ENCODE assay signal across 30 mouse cellular contexts in genomic region chr7:67768125-67768524, GRCm38 (mm10). TPM values are rescaled to one million over a fixed set of nuclear protein-coding genes. Genes with fewer than 3 reads are reported as not detected.
DNase-seq lines count a peak whose midpoint lies in the region; ATAC-seq and TF ChIP-seq lines count a peak whose summit lies in the region.
"Had no signal": no experiment of that assay in that cellular context is flagged by ENCODE, and none has a peak within 500 bp of the region (broad histone marks: within the 10 kb centered on the region; RNA-seq: fewer than 3 reads in every experiment).

No protein-coding gene starts in this region.

- no peak overlapping the region for H3K4me2 ChIP-seq in lung, embryonic 14.5 days
- no peak overlapping the region for H3K4me2 ChIP-seq in heart, embryonic 11.5 days
- H3K4me2 ChIP-seq: embryonic facial prominence, embryonic 15.5 days; forebrain, embryonic 12.5 days; heart, embryonic 15.5 days; kidney, embryonic 15.5 days; limb, embryonic 12.5 days; liver, embryonic 12.5 days; neural tube, embryonic 15.5 days had no signal

- H3K9me3 ChIP-seq in lung, embryonic 14.5 days (ENCODE audit: low read depth, low read length), result no peaks in the 10 kb centered on the region
- H3K9me3 ChIP-seq in limb, embryonic 10.5 days (replicated peaks), result no peaks in the 10 kb centered on the region
- no peaks in the 10 kb centered on the region for H3K9me3 ChIP-seq in heart, embryonic 11.5 days (replicated peaks; ENCODE audit: control insufficient read depth, low read length)
- H3K9me3 ChIP-seq: embryonic facial prominence, embryonic 10.5 days; embryonic facial prominence, embryonic 15.5 days; forebrain, embryonic 12.5 days; heart, embryonic 15.5 days; kidney, embryonic 15.5 days; limb, embryonic 12.5 days; liver, embryonic 12.5 days; neural tube, embryonic 15.5 days had no signal

- no peak overlapping the region for H3K9ac ChIP-seq in lung, embryonic 14.5 days
- no peak overlapping the region for H3K9ac ChIP-seq in heart, embryonic 11.5 days (ENCODE audit: low read depth, low read length)
- H3K9ac ChIP-seq: embryonic facial prominence, embryonic 15.5 days; forebrain, embryonic 12.5 days; forebrain, postnatal 0 days; heart, embryonic 15.5 days; kidney, embryonic 15.5 days; limb, embryonic 12.5 days; liver, embryonic 12.5 days; liver, postnatal 0 days; neural tube, embryonic 15.5 days had no signal

- peak; percentile 57 for DNase-seq in lung, embryonic 14.5 days
- DNase-seq in lung, postnatal 25 days (ENCODE audit: low spot score), result no peak
- DNase-seq in adipocyte (ENCODE audit: low spot score), result peak; percentile 69
- DNase-seq in adrenal gland, postnatal 25 days, result peak; percentile 58
- peak; percentile 61 for DNase-seq in lung, postnatal 36 days
- no peak for DNase-seq in limb, embryonic 10.5 days (ENCODE audit: low spot score)
- DNase-seq in heart, adult 18-20 months, result no peak
- DNase-seq: B cell, adult 2 months; cerebellum, adult 2 months; cerebellum, postnatal 25 days; forebrain, postnatal 0 days; kidney, adult 18-20 months; kidney, postnatal 36 days; liver, postnatal 0 days; midbrain, embryonic 14.5 days; right cerebral cortex, adult 18-20 months; right cerebral cortex, postnatal 4 days; thymus, postnatal 4 days had no signal

- TF ChIP-seq CTCF in lung, embryonic 14.5 days (IDR thresholded peaks at IDR 0.05; ENCODE audit: low read depth), result no peak

- ATAC-seq in lung, embryonic 14.5 days (ENCODE audit: insufficient read depth), result no peak
- no peak for ATAC-seq in heart, embryonic 11.5 days (replicated peaks; ENCODE audit: insufficient number of reproducible peaks, low FRiP score, low TSS enrichment)
- ATAC-seq: activated CD4-positive, CD25-positive, alpha-beta regulatory T cell, adult 4 months; forebrain, postnatal 0 days; hindbrain, embryonic 16.5 days; liver, embryonic 12.5 days; liver, postnatal 0 days had no signal

- no peak overlapping the region for H3K27ac ChIP-seq in lung, embryonic 14.5 days (ENCODE audit: low read depth)
- no peak overlapping the region for H3K27ac ChIP-seq in limb, embryonic 10.5 days
- H3K27ac ChIP-seq in heart, embryonic 11.5 days (ENCODE audit: low read depth, low read length), result no peak overlapping the region
- H3K27ac ChIP-seq: embryonic facial prominence, embryonic 10.5 days; embryonic facial prominence, embryonic 15.5 days; forebrain, embryonic 12.5 days; heart, embryonic 15.5 days; kidney, embryonic 15.5 days; limb, embryonic 12.5 days; liver, embryonic 12.5 days; neural tube, embryonic 15.5 days; stomach, postnatal 0 days had no signal

- no peaks in the 10 kb centered on the region for H3K36me3 ChIP-seq in lung, embryonic 14.5 days (ENCODE audit: insufficient read depth)
- H3K36me3 ChIP-seq in limb, embryonic 10.5 days, result no peaks in the 10 kb centered on the region
- no peaks in the 10 kb centered on the region for H3K36me3 ChIP-seq in heart, embryonic 11.5 days (ENCODE audit: control insufficient read depth, insufficient read depth, low read length)
- H3K36me3 ChIP-seq: embryonic facial prominence, embryonic 10.5 days; embryonic facial prominence, embryonic 15.5 days; forebrain, embryonic 12.5 days; heart, embryonic 15.5 days; kidney, embryonic 15.5 days; limb, embryonic 12.5 days; liver, embryonic 12.5 days; neural tube, embryonic 15.5 days had no signal

- H3K4me3 ChIP-seq in lung, embryonic 14.5 days (ENCODE audit: low read depth, low read length), result no peak overlapping the region
- H3K4me3 ChIP-seq in limb, embryonic 10.5 days, result no peak overlapping the region
- no peak overlapping the region for H3K4me3 ChIP-seq in heart, embryonic 11.5 days (ENCODE audit: low read depth, low read length)
- H3K4me3 ChIP-seq: embryonic facial prominence, embryonic 10.5 days; embryonic facial prominence, embryonic 15.5 days; forebrain, embryonic 12.5 days; heart, embryonic 15.5 days; kidney, embryonic 15.5 days; limb, embryonic 12.5 days; liver, embryonic 12.5 days; neural tube, embryonic 15.5 days had no signal

- 54% methylated on average over 3 of the region's 3 CpGs for WGBS in lung, embryonic 14.5 days
- WGBS in limb, embryonic 10.5 days, result 93% methylated on average over 3 of the region's 3 CpGs
- WGBS in heart, embryonic 11.5 days (ENCODE audit: insufficient replicate concordance), result 73% methylated on average over 3 of the region's 3 CpGs

- H3K27me3 ChIP-seq in lung, embryonic 14.5 days (ENCODE audit: insufficient read depth, low read length), result no peaks in the 10 kb centered on the region
- H3K27me3 ChIP-seq in limb, embryonic 10.5 days (ENCODE audit: low read depth, poor library complexity, severe bottlenecking), result 0 out of 2 replicates have a peak, but pooled peaks cover 4% of the 10 kb centered on the region
- no peaks in the 10 kb centered on the region for H3K27me3 ChIP-seq in heart, embryonic 11.5 days (ENCODE audit: control insufficient read depth, insufficient read depth, low read length)
- H3K27me3 ChIP-seq: forebrain, embryonic 12.5 days; kidney, embryonic 15.5 days had no signal

- H3K4me1 ChIP-seq in lung, embryonic 14.5 days (ENCODE audit: insufficient read depth), result no peaks in the 10 kb centered on the region
- H3K4me1 ChIP-seq in limb, embryonic 10.5 days, result peaks cover 5% of the 10 kb centered on the region
- H3K4me1 ChIP-seq in heart, embryonic 11.5 days (ENCODE audit: control insufficient read depth, insufficient read depth, low read length), result no peaks in the 10 kb centered on the region
- H3K4me1 ChIP-seq: embryonic facial prominence, embryonic 15.5 days; forebrain, embryonic 12.5 days; limb, embryonic 12.5 days; liver, embryonic 12.5 days; neural tube, embryonic 15.5 days had no signal

RNA-seq across cellular contexts. Expression of gene Synm, which starts 8.6 kb away (rescaled TPM):
- polyA plus RNA-seq in lung, embryonic 14.5 days (2014; fragmentation: Nextera tagmentation; extraction: Ambion mirVana), result 4.8 and 5.6 TPM in 2 replicates
- total RNA-seq in adrenal gland, postnatal 25 days (2021), result 22.7 and 30.0 TPM in 2 replicates
- 0.15 and 0.29 TPM in 2 replicates for polyA plus RNA-seq in limb, embryonic 10.5 days (2016; fragmentation: Nextera tagmentation; extraction: Ambion mirVana)
- polyA plus RNA-seq in heart, embryonic 11.5 days (2014; fragmentation: Nextera tagmentation; extraction: Ambion mirVana), result 3.4 and 5.9 TPM in 2 replicates
- 10 to 100 TPM in 1 of 2 experiments, 1 to 10 TPM in 1; 9.6 to 10.6 TPM for total RNA-seq in heart, adult 18-20 months (2021)
- polyA plus RNA-seq: activated CD4-positive, CD25-positive, alpha-beta regulatory T cell, adult 4 months had no signal

Comparison
In these comparisons a context has a peak if more than half of its experiments do, and no peak if none do; other contexts are left out.
1. DNase-seq: peak in lung, embryonic 14.5 days (single experiment), adipocyte (single experiment), adrenal gland, postnatal 25 days (single experiment) and lung, postnatal 36 days (single experiment); none in lung, postnatal 25 days (single experiment), limb, embryonic 10.5 days (single experiment) and heart, adult 18-20 months (0 of 2).